Mouse (Mus musculus) testis, adult 2 months (tissue): ENCODE results near the gene Dnajc25. TPM values are rescaled to one million over a fixed set of nuclear protein-coding genes. Genes with fewer than 3 reads are reported as not detected.

Source experiments
- H3K27ac ChIP-seq: fragments of 200-500 bp; 2 replicates; pipeline ENCODE4 v1.5.1; 2012; ENCODE audit warnings: low read depth, low read length; ENCODE audit not compliant: control insufficient read depth, insufficient read depth
- H3K27me3 ChIP-seq: fragments of 200-500 bp; 2 replicates; pipeline ENCODE4 v1.6.1; 2012; ENCODE audit warnings: mild to moderate bottlenecking, low read length, moderate library complexity; ENCODE audit not compliant: control insufficient read depth, insufficient read depth
- H3K36me3 ChIP-seq: fragments of 200-500 bp; 2 replicates; pipeline ENCODE4 v1.6.1; 2012; ENCODE audit warnings: mild to moderate bottlenecking, low read length; ENCODE audit not compliant: control insufficient read depth, insufficient read depth
- H3K4me1 ChIP-seq: fragments of 200-500 bp; 2 replicates; pipeline ENCODE4 v1.6.1; 2012; ENCODE audit warnings: low read length; ENCODE audit not compliant: control insufficient read depth, insufficient read depth
- H3K4me3 ChIP-seq: fragments of 200-500 bp; 2 replicates; pipeline ENCODE4 v1.5.1; 2012; ENCODE audit warnings: low read depth, mild to moderate bottlenecking, low read length, moderate library complexity, mixed read lengths; ENCODE audit not compliant: control insufficient read depth
- CTCF ChIP-seq: fragments of 200-500 bp; IDR thresholded peaks from 2 replicates; pipeline ENCODE4 v1.5.1; 2012; ENCODE audit warnings: low read depth, mild to moderate bottlenecking, inconsistent platforms, low read length, moderate library complexity; ENCODE audit not compliant: control insufficient read depth, insufficient read depth, insufficient replicate concordance
- POLR2A ChIP-seq: fragments of 200-500 bp; IDR thresholded peaks from 2 replicates; pipeline ENCODE4 v1.6.1; 2012; ENCODE audit warnings: low read depth, mild to moderate bottlenecking, inconsistent platforms, low read length, moderate library complexity; ENCODE audit not compliant: control insufficient read depth
- polyA plus RNA-seq: library from polyadenylated mRNA; depleted of rRNA; stranded (reverse); fragments of >200 nt; gene quantifications from 2 replicates; pipeline ENCODE4 v1.2.3, GENCODE M21; 2012

The Dnajc25 gene
- polyA plus RNA-seq, 1 experiment = 4.7 TPM

GRCm38 (mm10) chr4:59034918-59035785 is 40.3 kb downstream of the Dnajc25 start, which contains the start of gene Gng10:
Gene Gng10 (plus strand): TSS chr4:59035088.
- H3K27ac ChIP-seq = peak within 1 kb of the TSS; percentile 26; the same call in 1 of the 2 replicates
- peak within 1 kb of the TSS; percentile 95 for H3K4me3 ChIP-seq
- no peak for TF ChIP-seq CTCF
- no peaks in the 10 kb centered on the region for H3K36me3 ChIP-seq
- no peaks in the 10 kb centered on the region for H3K27me3 ChIP-seq
- peaks cover 9% of the 10 kb centered on the region for H3K4me1 ChIP-seq

- H3K27ac ChIP-seq = no peak overlapping the region
- no peaks in the 10 kb centered on the region for H3K36me3 ChIP-seq
- H3K4me3 ChIP-seq = peak overlapping the region; percentile 95
- no peaks in the 10 kb centered on the region for H3K27me3 ChIP-seq
- TF ChIP-seq CTCF = no peak
- no peak for TF ChIP-seq POLR2A
- peaks cover 9% of the 10 kb centered on the region for H3K4me1 ChIP-seq
Measured at GRCm38 (mm10) chr4:59035786-59036350, 41.0 kb downstream of the Dnajc25 start.

GRCm38 (mm10) chr4:59036490-59037127 is 41.7 kb downstream of the Dnajc25 start:
- H3K36me3 ChIP-seq = no peaks in the 10 kb centered on the region
- H3K4me1 ChIP-seq = peaks cover 9% of the 10 kb centered on the region
- H3K4me3 ChIP-seq = peak overlapping the region; percentile 67
- H3K27ac ChIP-seq = no peak overlapping the region
- no peaks in the 10 kb centered on the region for H3K27me3 ChIP-seq
- TF ChIP-seq CTCF (peak; percentile 48; the same call in 1 of the 2 replicates), POLR2A (no peak)

GRCm38 (mm10) chr4:59037525-59037924 is 42.7 kb downstream of the Dnajc25 start:
- TF ChIP-seq POLR2A (no peak), CTCF (no peak)
- H3K4me1 ChIP-seq = peaks cover 9% of the 10 kb centered on the region
- H3K4me3 ChIP-seq = peak overlapping the region; percentile 61
- H3K36me3 ChIP-seq = no peaks in the 10 kb centered on the region
- no peak overlapping the region for H3K27ac ChIP-seq
- no peaks in the 10 kb centered on the region for H3K27me3 ChIP-seq

GRCm38 (mm10) chr4:59040397-59041287 is 45.8 kb downstream of the Dnajc25 start:
- H3K36me3 ChIP-seq = no peaks in the 10 kb centered on the region
- TF ChIP-seq POLR2A = no peak
- TF ChIP-seq CTCF = no peak
- no peak overlapping the region for H3K4me3 ChIP-seq
- no peaks in the 10 kb centered on the region for H3K27me3 ChIP-seq
- H3K4me1 ChIP-seq = peaks cover 5% of the 10 kb centered on the region
- H3K27ac ChIP-seq = no peak overlapping the region

GRCm38 (mm10) chr4:59043074-59043473 is 48.2 kb downstream of the Dnajc25 start:
- Histone ChIP-seq H3K27ac (no peak overlapping the region), H3K27me3 (no peaks in the 10 kb centered on the region), H3K36me3 (no peaks in the 10 kb centered on the region; the same call in 1 of the 2 replicates), H3K4me1 (no peaks in the 10 kb centered on the region), H3K4me3 (no peak overlapping the region)
- TF ChIP-seq CTCF (no peak), POLR2A (no peak)

- Histone ChIP-seq H3K4me1 (no peaks in the 10 kb centered on the region), H3K27me3 (no peaks in the 10 kb centered on the region), H3K36me3 (no peaks in the 10 kb centered on the region; the same call in 1 of the 2 replicates), H3K4me3 (no peak overlapping the region), H3K27ac (no peak overlapping the region)
- TF ChIP-seq CTCF (no peak), POLR2A (no peak)
Measured at GRCm38 (mm10) chr4:59043891-59044290, 49.0 kb downstream of the Dnajc25 start.
